Mouse (Mus musculus) hindbrain, embryonic 12.5 days (tissue): ENCODE measurements around the gene Adcy5. TPM values are rescaled to one million over a fixed set of nuclear protein-coding genes. Genes with fewer than 3 reads are reported as not detected.

Source experiments
- ATAC-seq: fragments of 200-750 bp; cut with Nextera tagmentation; 2 replicates; pipeline ENCODE4 v1.8.0; 2017; ENCODE audit warnings: moderate TSS enrichment; ENCODE audit not compliant: low FRiP score
- H3K27ac ChIP-seq: fragments of 300-500 bp; sonication (generic); 2 replicates; pipeline ENCODE4 v1.5.1; 2016; ENCODE audit warnings: mild to moderate bottlenecking
- H3K27me3 ChIP-seq: fragments of 300-500 bp; sonication (generic); 2 replicates; pipeline ENCODE4 v1.6.1; 2016; ENCODE audit warnings: mild to moderate bottlenecking
- H3K36me3 ChIP-seq: fragments of 300-500 bp; sonication (generic); 2 replicates; pipeline ENCODE4 v1.6.1; 2016; ENCODE audit warnings: mild to moderate bottlenecking
- H3K4me1 ChIP-seq: fragments of 300-500 bp; sonication (generic); 2 replicates; pipeline ENCODE4 v1.6.1; 2016
- H3K4me2 ChIP-seq: fragments of 300-500 bp; sonication (generic); replicated peaks from 2 replicates; pipeline ENCODE4 v1.6.1; 2016; ENCODE audit warnings: mild to moderate bottlenecking
- H3K4me3 ChIP-seq: fragments of 300-500 bp; sonication (generic); 2 replicates; pipeline ENCODE4 v1.5.1; 2016; ENCODE audit warnings: mild to moderate bottlenecking
- H3K9ac ChIP-seq: fragments of 300-500 bp; sonication (generic); 2 replicates; pipeline ENCODE4 v1.6.1; 2016; ENCODE audit warnings: mild to moderate bottlenecking, moderate library complexity
- H3K9me3 ChIP-seq: fragments of 300-500 bp; sonication (generic); replicated peaks from 2 replicates; pipeline ENCODE4 v1.6.1; 2016; ENCODE audit warnings: mild to moderate bottlenecking
- WGBS: fragments of 180-500 bp; shearing (Covaris S2); methylation state at CpG from one replicate; pipeline ENCODE4 v1.1.7; 2016; 5-methylcytosine and 5-hydroxymethylcytosine counted together
- polyA plus RNA-seq: library from polyadenylated mRNA; unstranded; fragments of >200 nt; fragmentation: Nextera tagmentation; extraction: Ambion mirVana; gene quantifications from 2 replicates; pipeline ENCODE4 v1.2.1, GENCODE M21; 2016

Gene Adcy5
- polyA plus RNA-seq, 1 experiment from 2014 or later: 4.4 TPM

DNA sequence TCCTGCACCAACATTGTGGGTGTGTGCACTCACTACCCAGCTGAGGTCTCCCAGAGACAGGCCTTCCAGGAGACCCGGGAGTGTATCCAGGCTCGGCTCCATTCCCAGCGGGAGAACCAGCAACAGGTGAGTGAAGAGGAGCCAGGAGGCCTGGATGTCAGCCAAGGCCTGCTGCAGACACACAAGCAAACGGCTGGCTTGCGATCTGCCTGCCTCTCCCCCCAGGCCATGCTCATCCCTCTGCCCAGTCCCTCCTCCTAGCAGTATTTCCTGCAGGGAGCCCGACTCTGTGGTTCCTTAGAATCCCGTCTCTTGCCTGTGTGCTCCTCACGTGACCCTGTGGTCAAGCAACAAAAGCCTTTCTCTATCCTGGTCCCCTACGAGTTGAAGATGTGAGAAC lies 94.1 kb downstream of the Adcy5 start:
- no peak overlapping the region for H3K4me3 ChIP-seq
- no peak overlapping the region for H3K9ac ChIP-seq
- ATAC-seq: no peak
- H3K4me1 ChIP-seq: peaks cover 13% of the 10 kb centered on the region
- H3K4me2 ChIP-seq: no peak overlapping the region
- no peaks in the 10 kb centered on the region for H3K36me3 ChIP-seq
- no peak overlapping the region for H3K27ac ChIP-seq
- WGBS: 49% methylated on average over 9 of the region's 9 CpGs
- H3K27me3 ChIP-seq: no peaks in the 10 kb centered on the region
- no peaks in the 10 kb centered on the region for H3K9me3 ChIP-seq

DNA sequence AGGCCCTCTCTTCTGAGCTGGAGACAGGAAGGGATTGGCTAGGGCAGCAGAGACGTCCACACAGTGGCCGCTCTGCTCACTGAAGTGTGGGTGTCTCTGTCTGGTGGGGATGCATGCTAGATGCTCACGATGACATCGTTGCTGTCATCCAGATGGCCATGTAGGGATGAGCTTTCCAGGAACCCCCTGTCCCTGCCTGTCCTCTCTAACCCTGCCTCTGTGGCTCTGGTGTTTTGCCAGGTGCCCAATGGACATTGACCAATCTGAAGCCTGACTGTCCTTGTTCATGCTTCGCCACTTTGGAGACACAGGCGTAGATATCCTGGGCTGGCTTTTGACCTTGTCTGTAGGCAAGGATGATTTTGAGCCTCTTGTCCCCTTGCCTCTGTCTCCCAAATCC lies 95.1 kb downstream of the Adcy5 start:
- no peaks in the 10 kb centered on the region for H3K36me3 ChIP-seq
- H3K27me3 ChIP-seq: no peaks in the 10 kb centered on the region
- H3K4me1 ChIP-seq: peaks cover 13% of the 10 kb centered on the region
- H3K4me3 ChIP-seq: no peak overlapping the region
- no peak overlapping the region for H3K9ac ChIP-seq
- H3K27ac ChIP-seq: no peak overlapping the region
- H3K4me2 ChIP-seq: no peak overlapping the region
- WGBS: 96% methylated on average over 6 of the region's 6 CpGs
- no peak for ATAC-seq
- no peaks in the 10 kb centered on the region for H3K9me3 ChIP-seq

DNA sequence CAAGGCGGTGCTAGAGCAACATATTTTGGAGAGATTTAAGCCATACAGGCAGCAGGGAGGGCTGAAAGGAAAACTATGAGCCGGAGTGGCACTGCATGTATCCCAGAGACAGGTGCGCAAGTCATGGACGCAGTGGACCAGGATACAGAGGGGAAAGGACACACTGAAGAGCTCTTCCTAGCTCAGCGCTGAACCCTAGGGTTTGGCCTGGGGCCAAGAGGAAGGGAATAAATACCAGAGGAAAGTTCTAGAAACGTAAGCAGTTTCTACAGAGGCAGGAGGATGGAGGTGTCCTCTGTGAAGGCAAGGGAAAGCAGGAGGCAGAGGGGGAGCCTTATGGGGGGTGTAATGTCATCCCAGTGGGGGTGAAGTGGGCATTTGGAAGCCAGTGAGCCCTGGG lies 97.0 kb downstream of the Adcy5 start:
- 91% methylated on average over 6 of the region's 6 CpGs for WGBS
- H3K36me3 ChIP-seq: no peaks in the 10 kb centered on the region
- no peak overlapping the region for H3K9ac ChIP-seq
- no peaks in the 10 kb centered on the region for H3K27me3 ChIP-seq
- no peak for ATAC-seq
- no peak overlapping the region for H3K4me3 ChIP-seq
- peaks cover 18% of the 10 kb centered on the region for H3K4me1 ChIP-seq
- H3K4me2 ChIP-seq: no peak overlapping the region
- no peak overlapping the region for H3K27ac ChIP-seq
- no peaks in the 10 kb centered on the region for H3K9me3 ChIP-seq

DNA sequence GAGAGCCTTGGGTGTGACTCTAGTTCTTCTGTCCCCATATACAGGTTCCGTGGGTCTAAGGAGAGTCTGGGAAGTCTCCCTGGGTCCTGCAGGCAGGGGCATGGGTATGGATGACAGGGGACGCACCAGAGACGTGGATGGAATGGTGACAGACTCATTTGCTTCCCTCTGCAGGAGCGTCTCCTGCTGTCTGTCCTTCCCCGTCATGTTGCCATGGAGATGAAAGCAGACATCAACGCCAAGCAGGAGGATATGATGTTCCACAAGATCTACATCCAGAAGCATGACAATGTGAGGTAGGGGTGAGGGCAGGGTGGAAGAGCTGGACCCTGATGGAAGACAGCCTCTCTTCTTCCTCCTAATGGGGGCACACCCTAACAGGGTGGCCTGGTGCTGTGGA lies 98.3 kb downstream of the Adcy5 start:
- Histone ChIP-seq H3K4me2 (no peak overlapping the region), H3K4me3 (no peak overlapping the region), H3K9me3 (no peaks in the 10 kb centered on the region), H3K27ac (no peak overlapping the region), H3K9ac (no peak overlapping the region), H3K36me3 (no peaks in the 10 kb centered on the region), H3K27me3 (no peaks in the 10 kb centered on the region), H3K4me1 (peaks cover 18% of the 10 kb centered on the region)
- WGBS: 42% methylated on average over 6 of the region's 6 CpGs
- ATAC-seq: no peak

DNA sequence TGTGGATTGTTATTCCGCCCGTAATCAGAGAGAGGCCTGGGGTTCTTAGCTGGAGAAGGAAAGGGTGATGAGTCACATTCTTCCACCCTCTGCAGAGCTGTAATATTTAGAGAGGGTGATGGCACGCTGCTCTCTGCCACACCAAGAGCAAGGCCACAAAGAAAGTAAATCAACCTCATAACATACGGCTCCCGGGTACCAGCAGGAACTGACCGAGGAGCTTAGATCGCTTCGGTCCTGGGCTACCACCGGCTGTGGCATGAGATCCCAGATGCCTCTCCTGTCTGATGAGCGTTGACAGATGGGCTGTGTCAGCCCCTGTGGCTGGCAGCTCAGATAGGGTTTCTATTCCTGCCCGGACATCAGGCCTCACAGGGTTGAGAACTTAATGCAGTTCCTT lies 101.3 kb downstream of the Adcy5 start:
- H3K4me1 ChIP-seq: peaks cover 15% of the 10 kb centered on the region
- no peaks in the 10 kb centered on the region for H3K9me3 ChIP-seq
- WGBS: 60% methylated on average over 11 of the region's 11 CpGs
- no peak overlapping the region for H3K4me2 ChIP-seq
- H3K9ac ChIP-seq: no peak overlapping the region
- no peak for ATAC-seq
- no peak overlapping the region for H3K27ac ChIP-seq
- no peaks in the 10 kb centered on the region for H3K36me3 ChIP-seq
- H3K4me3 ChIP-seq: no peak overlapping the region
- H3K27me3 ChIP-seq: no peaks in the 10 kb centered on the region

GRCm38 (mm10) chr16:35270353-35270934 lies 115.8 kb downstream of the Adcy5 start:
- WGBS: 38% methylated on average over 10 of the region's 10 CpGs
- H3K4me1 ChIP-seq: peaks cover 7% of the 10 kb centered on the region; the same call in 1 of the 2 replicates
- H3K9me3 ChIP-seq: no peaks in the 10 kb centered on the region
- H3K36me3 ChIP-seq: no peaks in the 10 kb centered on the region
- H3K4me3 ChIP-seq: no peak overlapping the region
- no peak overlapping the region for H3K27ac ChIP-seq
- peak; percentile 61 for ATAC-seq
- no peaks in the 10 kb centered on the region; the same call in 1 of the 2 replicates for H3K27me3 ChIP-seq
- no peak overlapping the region for H3K4me2 ChIP-seq
- H3K9ac ChIP-seq: no peak overlapping the region

DNA sequence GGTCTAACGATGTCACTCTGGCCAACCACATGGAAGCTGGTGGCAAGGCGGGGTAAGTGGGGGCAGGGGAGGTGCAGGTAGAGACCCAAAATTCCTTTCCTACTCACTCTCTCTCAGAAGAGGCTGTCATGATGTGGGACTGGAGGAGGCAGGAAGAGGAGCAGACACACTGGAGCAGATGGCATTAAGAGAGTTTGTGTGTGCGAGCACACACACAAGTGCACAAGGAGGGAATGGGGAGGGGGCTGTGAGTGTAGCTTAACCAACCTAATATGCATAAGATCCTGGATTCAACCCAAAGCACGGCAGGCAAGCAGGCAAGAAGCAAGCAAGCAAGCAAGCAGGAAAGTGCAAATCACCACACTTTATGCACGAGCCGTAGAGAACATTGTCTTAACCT lies 116.3 kb downstream of the Adcy5 start:
- Histone ChIP-seq H3K4me1 (peaks cover 7% of the 10 kb centered on the region; the same call in 1 of the 2 replicates), H3K9me3 (no peaks in the 10 kb centered on the region), H3K9ac (no peak overlapping the region), H3K36me3 (no peaks in the 10 kb centered on the region), H3K4me2 (no peak overlapping the region), H3K4me3 (no peak overlapping the region), H3K27me3 (no peaks in the 10 kb centered on the region; the same call in 1 of the 2 replicates), H3K27ac (no peak overlapping the region)
- ATAC-seq: no peak
- WGBS: 78% methylated on average over 6 of the region's 6 CpGs

- no peak for ATAC-seq
Measured at GRCm38 (mm10) chr16:35271572-35271971, 116.9 kb downstream of the Adcy5 start.

DNA sequence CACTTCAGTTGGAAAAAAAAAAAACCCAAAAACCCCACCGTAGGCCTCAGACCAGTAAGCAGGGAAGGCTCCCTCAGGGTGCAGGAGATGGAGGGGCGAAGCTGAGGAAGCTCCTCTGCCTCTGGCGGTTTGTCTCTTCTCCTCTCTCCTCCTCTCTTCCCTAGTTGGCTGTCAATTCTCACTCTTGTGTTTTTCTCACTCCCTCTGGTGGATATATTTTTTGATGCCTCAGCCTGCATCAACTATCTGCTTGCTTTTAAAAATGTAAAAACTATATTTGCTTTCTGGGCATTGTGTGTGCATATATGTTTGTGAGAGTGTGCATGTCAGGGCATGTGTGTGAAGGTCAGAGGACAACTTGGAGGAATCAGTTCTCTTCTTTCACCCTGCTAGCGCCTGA lies 117.7 kb downstream of the Adcy5 start:
- WGBS: 47% methylated on average over 4 of the region's 4 CpGs
- no peak for ATAC-seq
- H3K4me2 ChIP-seq: no peak overlapping the region

More at GRCm38 (mm10) chr16:35271572-35271971, 116.9 kb downstream of the Adcy5 start:
- no peak overlapping the region for H3K4me3 ChIP-seq
- no peaks in the 10 kb centered on the region for H3K36me3 ChIP-seq
- WGBS: 56% methylated on average over 4 of the region's 4 CpGs
- no peaks in the 10 kb centered on the region for H3K9me3 ChIP-seq
- no peak overlapping the region for H3K27ac ChIP-seq
- no peak overlapping the region for H3K9ac ChIP-seq
- peaks cover 7% of the 10 kb centered on the region; the same call in 1 of the 2 replicates for H3K4me1 ChIP-seq
- no peak overlapping the region for H3K4me2 ChIP-seq
- H3K27me3 ChIP-seq: no peaks in the 10 kb centered on the region; the same call in 1 of the 2 replicates

DNA sequence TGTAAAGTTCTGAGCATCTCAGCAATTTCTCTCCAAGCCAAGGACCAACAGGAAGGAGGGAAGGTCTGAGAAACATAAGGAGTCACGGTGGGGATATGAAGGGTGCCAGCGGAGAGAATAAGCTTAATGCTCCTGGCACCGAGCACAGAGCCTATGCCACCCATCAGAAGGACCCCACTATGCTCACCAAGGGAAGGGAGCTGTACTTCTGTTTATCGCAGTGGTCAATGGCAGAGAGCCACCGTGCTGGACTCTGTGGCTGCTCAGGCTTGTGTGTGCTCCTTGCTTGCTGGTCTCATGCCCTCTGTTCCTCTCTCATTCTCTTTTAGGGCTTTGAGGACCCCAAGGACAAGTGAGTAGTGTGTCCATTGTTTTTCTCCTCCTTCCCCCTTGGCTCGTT lies 123.5 kb downstream of the Adcy5 start:
- Histone ChIP-seq H3K27me3 (no peaks in the 10 kb centered on the region; the same call in 1 of the 2 replicates), H3K4me2 (no peak overlapping the region), H3K4me1 (peaks cover 4% of the 10 kb centered on the region; the same call in 1 of the 2 replicates), H3K9ac (no peak overlapping the region), H3K27ac (no peak overlapping the region), H3K4me3 (no peak overlapping the region), H3K9me3 (no peaks in the 10 kb centered on the region), H3K36me3 (no peaks in the 10 kb centered on the region)
- no peak for ATAC-seq
- 79% methylated on average over 6 of the region's 6 CpGs for WGBS

More for the DNA sequence above, 117.7 kb downstream of the Adcy5 start:
- H3K27ac ChIP-seq: no peak overlapping the region
- H3K27me3 ChIP-seq: no peaks in the 10 kb centered on the region; the same call in 1 of the 2 replicates
- H3K9me3 ChIP-seq: no peaks in the 10 kb centered on the region
- peaks cover 7% of the 10 kb centered on the region; the same call in 1 of the 2 replicates for H3K4me1 ChIP-seq
- H3K36me3 ChIP-seq: no peaks in the 10 kb centered on the region
- H3K9ac ChIP-seq: no peak overlapping the region
- H3K4me3 ChIP-seq: no peak overlapping the region

- Histone ChIP-seq H3K4me2 (no peak overlapping the region), H3K9ac (no peak overlapping the region), H3K36me3 (peaks cover 13% of the 10 kb centered on the region), H3K27me3 (no peaks in the 10 kb centered on the region), H3K4me3 (no peak overlapping the region), H3K4me1 (peaks cover 4% of the 10 kb centered on the region; the same call in 1 of the 2 replicates), H3K27ac (no peak overlapping the region), H3K9me3 (no peaks in the 10 kb centered on the region)
- ATAC-seq: no peak
- WGBS: 86% methylated on average over 2 of the region's 2 CpGs
Measured at GRCm38 (mm10) chr16:35282456-35282855, 127.8 kb downstream of the Adcy5 start.

- Histone ChIP-seq H3K4me1 (no peaks in the 10 kb centered on the region), H3K36me3 (peaks cover 13% of the 10 kb centered on the region), H3K9me3 (no peaks in the 10 kb centered on the region), H3K9ac (no peak overlapping the region), H3K4me2 (no peak overlapping the region), H3K4me3 (no peak overlapping the region), H3K27ac (no peak overlapping the region), H3K27me3 (no peaks in the 10 kb centered on the region; the same call in 1 of the 2 replicates)
- ATAC-seq: no peak
- WGBS: 85% methylated on average over 9 of the region's 9 CpGs
Measured at GRCm38 (mm10) chr16:35285821-35286220, 131.1 kb downstream of the Adcy5 start.

DNA sequence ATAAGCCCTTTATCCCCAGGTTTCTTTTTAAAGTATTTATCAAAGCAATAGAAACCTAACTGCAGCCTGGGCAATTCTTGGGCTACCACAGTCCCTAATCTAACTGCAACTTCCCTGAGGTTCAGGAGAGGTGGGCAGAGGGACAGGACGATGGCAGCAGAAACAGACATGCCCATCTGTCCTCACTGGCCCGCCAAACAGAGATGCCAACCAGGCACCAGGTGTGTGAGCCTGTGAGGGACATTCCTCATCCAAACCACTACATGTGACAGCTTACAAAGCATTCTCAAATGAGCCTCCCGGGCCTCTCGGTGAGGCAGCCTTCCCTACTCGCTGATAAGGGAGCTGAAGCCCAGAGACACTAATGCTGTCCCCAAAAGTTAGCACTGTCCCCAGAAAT lies 132.6 kb downstream of the Adcy5 start:
- no peaks in the 10 kb centered on the region; the same call in 1 of the 2 replicates for H3K27me3 ChIP-seq
- no peaks in the 10 kb centered on the region for H3K9me3 ChIP-seq
- peaks cover 18% of the 10 kb centered on the region for H3K36me3 ChIP-seq
- H3K9ac ChIP-seq: no peak overlapping the region
- no peak overlapping the region for H3K4me3 ChIP-seq
- H3K4me2 ChIP-seq: no peak overlapping the region
- H3K27ac ChIP-seq: no peak overlapping the region
- no peak for ATAC-seq
- 89% methylated on average over 5 of the region's 5 CpGs for WGBS
- no peaks in the 10 kb centered on the region for H3K4me1 ChIP-seq
